Mouse (Mus musculus) layer of hippocampus, adult 2 months (tissue): ENCODE measurements around the gene Hrh2. TPM values are rescaled to one million over a fixed set of nuclear protein-coding genes. Genes with fewer than 3 reads are reported as not detected.

Experiments
- DNase-seq, 2 experiments: peaks; one replicate each; pipeline ENCODE4 v3.0.0; 2022; ENCODE audit warnings: low spot score in 2 of 2
- H3K27ac ChIP-seq: fragments of 200-600 bp; 2 replicates; pipeline ENCODE4 v1.8.1; 2022
- H3K4me3 ChIP-seq: fragments of 200-600 bp; 2 replicates; pipeline ENCODE4 v1.8.1; 2022; ENCODE audit warnings: mild to moderate bottlenecking
- CTCF ChIP-seq: fragments of 200-600 bp; conservative IDR thresholded peaks from 2 replicates; pipeline ENCODE4 v1.8.1; 2022; ENCODE audit warnings: antibody characterized with exemption, mild to moderate bottlenecking, moderate library complexity
- total RNA-seq, 2 experiments: library from RNA; stranded (reverse); gene quantifications; 2 replicates each; pipeline ENCODE4 v1.2.3; 2021

Gene Hrh2
- total RNA-seq, 2 experiments from 2014 or later, result 6.3 to 6.9 TPM

DNA sequence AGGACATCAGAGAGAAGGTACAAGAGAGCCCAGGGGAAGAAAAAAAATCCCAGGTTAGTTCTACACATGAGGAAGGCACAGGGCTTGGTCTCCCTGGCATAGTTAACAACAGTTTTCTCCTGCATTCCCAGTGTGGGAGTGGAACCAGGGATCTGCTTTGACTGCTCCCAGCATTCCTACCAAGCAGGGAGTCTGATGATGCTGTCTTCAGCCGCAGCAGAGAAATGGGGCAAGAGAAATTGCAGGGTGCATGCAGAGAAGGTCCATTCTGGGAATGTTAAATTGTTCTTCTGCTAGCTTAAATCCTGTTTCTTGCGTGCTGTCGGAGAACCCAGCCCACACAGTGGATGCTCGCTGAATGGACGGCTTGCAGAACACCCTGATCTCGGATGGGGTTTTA, 26.2 kb upstream of the Hrh2 start:
- Histone ChIP-seq H3K4me3 (no peak overlapping the region), H3K27ac (0 out of 2 replicates have a peak overlapping the region, but pooled peaks have one; percentile 39)
- DNase-seq, result no peak
- no peak for TF ChIP-seq CTCF

DNA sequence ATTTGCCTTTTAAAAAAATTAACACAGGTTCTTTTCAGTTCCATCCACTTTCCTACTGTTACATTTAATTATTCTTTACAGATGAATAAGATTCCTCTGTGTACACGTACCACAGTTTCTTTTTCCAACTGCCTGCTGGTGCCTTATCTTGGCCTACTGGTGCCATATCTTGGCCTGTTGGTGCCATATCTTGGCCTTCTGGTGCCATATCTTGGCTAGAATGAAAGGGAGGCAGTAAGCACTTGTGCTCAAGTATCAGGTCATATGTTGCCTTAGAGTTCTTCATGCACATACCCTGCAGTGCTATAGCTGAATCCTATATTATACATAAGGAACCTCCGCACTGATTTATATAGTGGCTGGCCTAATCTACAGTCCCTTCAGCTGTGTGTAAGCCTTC, 24.9 kb upstream of the Hrh2 start:
- DNase-seq, result no peak
- H3K27ac ChIP-seq, result no peak overlapping the region
- TF ChIP-seq CTCF, result no peak
- H3K4me3 ChIP-seq, result no peak overlapping the region

DNA sequence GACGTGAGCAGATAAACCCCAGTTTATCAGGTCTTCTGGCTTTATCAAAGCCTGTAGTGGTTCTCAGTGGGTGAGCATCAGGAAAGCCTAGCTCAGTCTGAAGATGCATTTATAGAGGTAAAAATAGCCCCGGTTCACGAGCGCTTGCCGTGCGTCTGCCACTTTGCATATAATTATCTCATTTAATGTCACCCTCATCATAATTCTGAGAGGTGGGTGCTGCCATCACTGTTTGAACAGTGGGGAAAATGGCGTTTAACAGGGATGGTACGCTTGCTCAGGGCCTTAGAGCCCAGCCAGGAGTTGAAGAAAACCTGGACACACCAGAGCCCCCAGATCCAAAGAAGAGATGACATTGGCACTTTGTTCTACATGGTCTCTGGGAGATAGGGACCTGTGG, 23.3 kb upstream of the Hrh2 start:
- Histone ChIP-seq H3K27ac (no peak overlapping the region), H3K4me3 (no peak overlapping the region)
- TF ChIP-seq CTCF, result no peak
- DNase-seq, result no peak

DNA sequence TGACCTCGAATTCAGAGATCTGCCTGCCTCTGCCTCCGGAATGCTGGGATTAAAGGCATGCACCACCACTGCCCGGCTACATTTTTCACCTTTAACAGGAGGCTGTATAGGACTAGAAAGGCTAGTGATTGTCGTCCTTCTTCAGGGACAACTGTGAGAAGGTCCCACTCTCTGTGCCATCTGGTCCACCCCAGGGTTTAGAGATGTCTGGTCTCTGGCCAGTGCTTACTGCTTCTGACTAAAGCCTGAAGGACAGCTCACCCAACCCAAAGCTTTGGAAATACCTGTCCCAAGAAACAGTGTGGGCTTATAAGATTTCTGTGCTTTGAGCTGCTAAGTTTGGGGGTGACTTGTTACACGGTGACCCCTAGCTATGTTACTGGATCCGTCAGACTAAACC, 21.6 kb upstream of the Hrh2 start:
- Histone ChIP-seq H3K4me3 (no peak overlapping the region), H3K27ac (no peak overlapping the region)
- TF ChIP-seq CTCF, result no peak
- DNase-seq, result no peak

DNA sequence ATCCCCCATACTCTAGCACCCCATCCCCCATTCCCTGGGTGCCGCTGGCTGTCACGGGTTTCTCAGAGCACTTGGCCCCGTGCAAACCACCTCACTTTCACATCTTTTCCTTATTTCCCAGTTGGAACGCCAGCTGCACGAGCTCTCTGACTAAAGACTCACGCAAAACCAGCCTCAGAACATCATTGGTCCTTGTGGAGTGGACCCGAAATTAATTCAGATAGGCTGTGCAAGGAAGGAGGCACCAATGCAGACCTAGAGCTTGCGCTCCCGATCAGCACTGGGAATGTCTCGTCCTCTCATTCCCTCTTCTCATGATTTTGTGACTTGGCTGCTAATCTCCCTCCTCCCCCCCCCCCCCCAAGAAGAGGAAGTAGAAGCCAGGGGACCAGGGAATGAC, 20.6 kb upstream of the Hrh2 start:
- no peak for DNase-seq
- TF ChIP-seq CTCF, result no peak
- Histone ChIP-seq H3K4me3 (no peak overlapping the region), H3K27ac (no peak overlapping the region)

DNA sequence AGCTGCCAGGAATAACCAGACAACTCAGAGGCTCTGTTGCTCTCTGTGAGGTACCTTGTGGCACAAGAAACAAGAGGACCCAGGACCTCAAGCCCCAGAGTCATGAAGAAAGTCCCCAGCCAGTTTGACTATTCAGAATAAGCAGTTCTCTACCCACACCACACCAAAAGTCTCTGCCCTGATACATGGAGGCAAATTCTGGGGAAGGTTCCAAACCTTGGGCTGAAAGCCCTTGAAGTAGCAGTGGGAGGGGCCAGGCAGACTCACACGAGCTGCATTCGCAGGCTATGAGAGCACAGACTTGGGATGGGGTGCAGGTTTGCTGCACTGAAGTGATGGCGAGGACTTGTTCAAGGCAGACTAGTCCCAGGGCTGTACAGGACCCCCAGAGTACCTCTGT, 20.2 kb upstream of the Hrh2 start:
- no peak overlapping the region for H3K27ac ChIP-seq
- TF ChIP-seq CTCF, result no peak
- no peak overlapping the region for H3K4me3 ChIP-seq
- no peak for DNase-seq

DNA sequence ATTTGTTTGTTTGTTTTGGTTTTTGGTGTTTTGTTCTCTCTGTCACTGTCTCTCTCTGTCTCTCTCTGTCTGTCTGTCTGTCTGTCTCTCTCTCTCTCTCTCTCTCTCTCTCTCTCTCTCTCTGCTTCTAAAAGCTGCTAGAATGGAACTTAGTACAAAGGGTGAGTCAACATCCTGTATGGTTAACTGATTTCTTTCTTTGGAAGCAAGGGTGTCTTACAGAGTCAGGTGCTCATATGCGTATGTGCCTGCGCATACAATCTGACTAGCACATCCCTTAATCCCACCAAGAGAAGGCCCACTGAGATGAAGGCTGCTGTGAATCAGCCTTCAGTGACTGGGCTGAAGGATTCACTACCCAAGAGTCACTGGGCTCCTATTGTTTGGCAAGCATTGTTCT, 18.0 kb upstream of the Hrh2 start:
- no peak overlapping the region for H3K4me3 ChIP-seq
- no peak for TF ChIP-seq CTCF
- no peak for DNase-seq
- H3K27ac ChIP-seq, result no peak overlapping the region

DNA sequence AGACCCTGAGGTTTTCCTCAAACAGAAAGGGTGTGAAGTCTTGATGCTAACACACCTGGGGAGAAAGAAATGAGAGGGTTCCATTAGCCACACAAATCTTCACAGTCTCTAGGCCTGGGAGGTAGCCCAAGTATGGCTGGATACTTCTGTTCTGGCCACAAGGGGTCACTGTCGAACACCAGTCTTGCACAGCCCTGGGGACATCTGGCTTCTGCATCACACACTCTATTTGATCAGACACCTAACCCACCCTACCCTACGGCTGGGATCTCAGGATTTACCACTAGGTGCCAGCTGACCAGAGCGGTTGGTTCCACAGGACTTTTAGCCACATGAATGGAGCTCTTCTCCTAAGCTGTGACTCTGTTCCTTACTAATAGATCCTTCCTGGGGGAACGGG, 17.2 kb upstream of the Hrh2 start:
- Histone ChIP-seq H3K4me3 (no peak overlapping the region), H3K27ac (no peak overlapping the region)
- TF ChIP-seq CTCF, result peak; percentile 41
- DNase-seq, result no peak

DNA sequence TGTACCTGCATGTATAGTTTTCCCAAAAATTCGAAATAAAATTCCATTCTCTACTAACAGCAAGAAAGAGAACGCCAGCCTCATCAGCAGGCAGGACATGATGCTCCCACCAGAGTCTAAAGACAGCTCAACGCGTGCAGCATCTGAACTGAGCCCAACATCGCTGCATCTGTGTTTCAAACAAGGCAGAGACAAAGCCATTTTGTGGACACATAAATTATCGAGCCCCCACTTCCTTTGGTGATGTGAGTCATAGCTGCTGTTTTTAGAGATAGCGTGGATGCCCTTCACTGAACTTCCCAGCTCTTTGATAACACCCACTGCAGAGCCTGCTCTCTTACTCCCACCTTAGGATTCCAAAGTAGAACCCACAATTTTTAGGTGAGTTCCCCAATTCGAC, 16.5 kb upstream of the Hrh2 start:
- no peak overlapping the region for H3K27ac ChIP-seq
- TF ChIP-seq CTCF, result no peak
- H3K4me3 ChIP-seq, result no peak overlapping the region
- DNase-seq, result peak in 1 of 2 experiments; percentile 14

DNA sequence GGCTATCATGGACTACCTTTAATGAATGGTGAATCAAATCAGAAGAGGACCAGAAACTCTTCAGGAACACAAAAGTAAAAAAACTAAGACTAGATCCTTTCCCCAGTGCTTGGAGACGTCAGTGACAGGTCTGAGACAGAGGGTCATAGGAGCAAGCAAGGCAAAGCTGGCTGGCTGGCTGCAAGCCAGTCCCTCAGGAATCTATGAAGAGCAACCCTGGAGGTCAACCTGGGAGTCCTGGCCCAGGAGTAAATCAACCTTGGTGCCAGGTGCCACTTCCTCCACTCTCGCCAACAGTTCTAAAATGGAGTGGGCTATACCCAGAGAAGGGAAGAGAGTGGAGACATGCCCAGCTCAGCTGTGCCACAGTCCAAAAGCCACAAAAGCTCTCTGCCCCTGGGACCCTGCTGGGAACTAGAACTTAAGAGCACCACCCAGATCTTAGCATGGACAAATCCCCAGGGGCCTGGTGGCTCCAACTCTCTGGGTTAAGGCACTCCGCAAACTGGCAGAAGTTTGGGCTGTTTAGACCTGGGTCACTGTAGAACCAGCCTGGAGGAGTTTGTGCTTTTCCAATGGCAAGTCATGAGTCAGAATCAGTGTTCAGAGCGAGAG, 15.4 kb upstream of the Hrh2 start:
- TF ChIP-seq CTCF, result no peak
- no peak overlapping the region for H3K27ac ChIP-seq
- no peak overlapping the region for H3K4me3 ChIP-seq
- no peak for DNase-seq

DNA sequence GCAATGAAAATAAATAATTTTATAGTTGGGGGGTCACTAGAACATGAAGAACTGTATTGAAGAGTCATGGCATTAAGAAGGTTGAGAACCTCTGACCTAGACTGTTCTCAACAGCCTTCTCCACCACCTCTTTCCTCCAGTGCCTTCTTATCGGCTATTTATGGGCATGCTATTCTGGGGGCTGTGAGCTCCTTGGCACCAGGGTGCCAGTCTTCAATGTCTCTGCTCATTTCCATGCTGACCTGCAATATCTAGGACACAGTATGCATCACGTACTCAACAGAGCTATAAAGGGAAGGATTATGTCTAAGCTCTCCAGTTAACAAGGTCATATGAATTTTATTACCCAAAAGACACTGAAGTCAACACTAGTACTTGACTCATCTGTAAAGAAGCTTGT, 14.6 kb upstream of the Hrh2 start:
- DNase-seq, result no peak
- H3K4me3 ChIP-seq, result no peak overlapping the region
- no peak overlapping the region for H3K27ac ChIP-seq
- TF ChIP-seq CTCF, result no peak

DNA sequence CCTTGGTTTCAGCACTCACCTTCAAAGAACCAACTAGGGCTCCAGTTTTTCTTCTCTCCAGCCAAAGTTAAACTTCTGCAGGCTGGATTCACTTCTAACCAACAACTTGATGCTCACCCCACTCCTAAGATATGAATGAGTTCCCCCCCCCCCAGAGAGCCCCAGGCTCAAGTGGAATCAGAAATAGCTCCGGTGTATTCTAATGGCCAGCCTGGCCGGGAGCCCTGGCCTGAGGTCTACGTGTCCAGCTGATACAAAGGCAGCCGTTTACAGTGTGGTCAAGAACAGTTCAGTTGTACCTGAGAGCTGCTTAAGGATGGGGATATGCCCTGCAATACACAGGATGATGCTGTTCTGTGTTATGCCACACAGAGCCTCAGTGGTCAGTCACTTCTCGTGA, 13.3 kb upstream of the Hrh2 start:
- no peak for DNase-seq

DNA sequence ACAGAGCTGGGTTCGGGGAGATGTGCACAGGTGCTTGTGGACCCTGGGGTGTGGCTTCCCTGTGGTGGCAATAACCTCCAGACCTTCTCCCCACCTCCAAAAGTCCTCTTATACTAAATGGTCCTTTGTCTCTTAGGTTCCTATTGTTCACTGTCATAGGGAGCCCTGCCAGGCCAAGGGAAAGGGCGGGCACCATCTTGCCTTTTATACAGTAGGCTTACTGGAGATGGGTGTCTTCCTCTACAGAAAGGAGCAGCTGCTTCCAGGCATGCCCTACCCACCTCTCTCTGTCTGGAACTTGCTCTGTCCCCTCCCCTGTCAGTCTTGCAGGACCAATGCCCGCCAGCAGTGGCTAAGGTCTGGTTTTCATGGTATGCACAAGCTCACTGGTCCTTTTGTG, 12.0 kb upstream of the Hrh2 start:
- no peak for DNase-seq
- Histone ChIP-seq H3K4me3 (no peak overlapping the region), H3K27ac (no peak overlapping the region)
- TF ChIP-seq CTCF, result no peak

More for the DNA sequence above, 13.3 kb upstream of the Hrh2 start:
- H3K27ac ChIP-seq, result no peak overlapping the region
- TF ChIP-seq CTCF, result no peak
- no peak overlapping the region for H3K4me3 ChIP-seq

DNA sequence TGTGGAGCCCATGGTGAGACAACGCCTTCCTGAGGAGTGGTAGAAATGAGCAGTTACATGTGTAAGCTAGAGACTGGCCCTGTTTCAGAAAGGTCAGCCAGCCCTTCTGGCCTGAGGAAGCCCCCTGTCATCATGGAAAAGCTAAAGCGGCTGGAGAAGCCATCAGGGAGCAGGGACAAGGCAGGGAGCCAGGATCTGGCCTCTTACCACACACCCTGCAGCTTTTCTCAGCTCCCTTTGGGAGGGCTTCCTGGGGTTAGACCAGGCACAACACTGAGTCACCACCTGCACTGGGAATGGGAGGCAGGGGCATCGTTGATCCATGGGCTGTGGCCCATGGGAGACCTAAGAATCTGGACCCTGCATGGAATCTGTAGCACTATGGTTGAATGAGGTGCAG, 11.5 kb upstream of the Hrh2 start:
- TF ChIP-seq CTCF, result no peak
- H3K4me3 ChIP-seq, result no peak overlapping the region
- DNase-seq, result no peak
- no peak overlapping the region for H3K27ac ChIP-seq

DNA sequence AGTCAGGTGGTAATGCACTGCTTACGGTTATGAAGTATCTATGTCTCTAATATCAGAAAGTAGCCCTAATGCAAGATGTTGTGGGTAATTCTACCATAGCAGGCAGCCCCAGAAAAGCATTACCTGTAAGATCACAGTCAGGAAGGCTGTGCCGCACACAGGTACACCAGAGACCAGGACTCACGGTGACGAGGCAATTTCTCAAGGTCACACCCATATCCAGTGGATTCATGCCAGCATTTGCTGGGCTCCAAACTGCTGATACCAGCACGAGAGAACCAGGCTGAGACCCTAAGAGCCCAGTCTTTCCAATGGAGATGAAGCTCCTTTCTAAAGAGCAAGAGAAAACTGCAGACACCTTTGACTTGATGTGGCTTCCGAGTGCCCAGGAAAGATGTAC, 10.6 kb upstream of the Hrh2 start:
- no peak for DNase-seq
- Histone ChIP-seq H3K27ac (no peak overlapping the region), H3K4me3 (no peak overlapping the region)
- no peak for TF ChIP-seq CTCF
